Mouse (Mus musculus): ENCODE data around the gene Actn1. TPM values are rescaled to one million over a fixed set of nuclear protein-coding genes. Genes with fewer than 3 reads are reported as not detected.

Actn1 gene
- polyA plus RNA-seq, 1 experiment from 2014 or later = 9.7 TPM

GRCm38 (mm10) chr12:80220260-80221038, 39.7 kb downstream of the Actn1 start:
- no peaks in the 10 kb centered on the region for H3K9me3 ChIP-seq
- H3K36me3 ChIP-seq = no peaks in the 10 kb centered on the region
- H3K27ac ChIP-seq (replicated peaks) = no peak overlapping the region
- peaks cover 20% of the 10 kb centered on the region for H3K4me1 ChIP-seq (replicated peaks)
- no peaks in the 10 kb centered on the region for H3K27me3 ChIP-seq
- H3K9ac ChIP-seq = no peak overlapping the region
- 88% methylated on average over 14 of the region's 14 CpGs for WGBS
- no peak overlapping the region for H3K4me2 ChIP-seq
- no peak overlapping the region for H3K4me3 ChIP-seq
- no peak for ATAC-seq (ENCODE audit: low FRiP score, low read depth)

GRCm38 (mm10) chr12:80218784-80219183, 41.4 kb downstream of the Actn1 start:
- WGBS = 64% methylated on average over 3 of the region's 3 CpGs
- Histone ChIP-seq H3K9me3 (no peaks in the 10 kb centered on the region), H3K27ac (replicated peaks) (no peak overlapping the region), H3K27me3 (no peaks in the 10 kb centered on the region), H3K4me3 (no peak overlapping the region), H3K36me3 (no peaks in the 10 kb centered on the region), H3K9ac (no peak overlapping the region), H3K4me1 (replicated peaks) (peaks cover 14% of the 10 kb centered on the region), H3K4me2 (no peak overlapping the region)
- ATAC-seq (ENCODE audit: low FRiP score, low read depth) = no peak

GRCm38 (mm10) chr12:80218045-80218611, 42.0 kb downstream of the Actn1 start:
- H3K9ac ChIP-seq = no peak overlapping the region
- H3K9me3 ChIP-seq = no peaks in the 10 kb centered on the region
- ATAC-seq (ENCODE audit: low FRiP score, low read depth) = no peak
- peaks cover 7% of the 10 kb centered on the region for H3K4me1 ChIP-seq (replicated peaks)
- no peak overlapping the region for H3K4me3 ChIP-seq
- no peak overlapping the region for H3K4me2 ChIP-seq
- no peak overlapping the region for H3K27ac ChIP-seq (replicated peaks)
- H3K36me3 ChIP-seq = no peaks in the 10 kb centered on the region
- 80% methylated on average over 4 of the region's 4 CpGs for WGBS
- no peaks in the 10 kb centered on the region for H3K27me3 ChIP-seq

- WGBS = 44% methylated on average over 3 of the region's 3 CpGs
- Histone ChIP-seq H3K4me3 (no peak overlapping the region), H3K9ac (no peak overlapping the region), H3K36me3 (no peaks in the 10 kb centered on the region), H3K27ac (replicated peaks) (no peak overlapping the region), H3K4me1 (replicated peaks) (no peaks in the 10 kb centered on the region), H3K4me2 (no peak overlapping the region), H3K9me3 (no peaks in the 10 kb centered on the region), H3K27me3 (no peaks in the 10 kb centered on the region)
- no peak for ATAC-seq (ENCODE audit: low FRiP score, low read depth)
Measured at GRCm38 (mm10) chr12:80217049-80217448, 43.1 kb downstream of the Actn1 start.

- no peak overlapping the region for H3K27ac ChIP-seq (replicated peaks)
- H3K4me3 ChIP-seq = no peak overlapping the region
- no peaks in the 10 kb centered on the region for H3K27me3 ChIP-seq
- no peaks in the 10 kb centered on the region for H3K4me1 ChIP-seq (replicated peaks)
- H3K9ac ChIP-seq = no peak overlapping the region
- no peak overlapping the region for H3K4me2 ChIP-seq
- 58% methylated on average over 6 of the region's 6 CpGs for WGBS
- no peak for ATAC-seq (ENCODE audit: low FRiP score, low read depth)
- H3K9me3 ChIP-seq = no peaks in the 10 kb centered on the region
- H3K36me3 ChIP-seq = no peaks in the 10 kb centered on the region
Measured at GRCm38 (mm10) chr12:80216258-80216881, 43.8 kb downstream of the Actn1 start.

- H3K27me3 ChIP-seq = no peaks in the 10 kb centered on the region
- H3K9me3 ChIP-seq = no peaks in the 10 kb centered on the region
- H3K27ac ChIP-seq (replicated peaks) = no peak overlapping the region
- no peak overlapping the region for H3K4me2 ChIP-seq
- ATAC-seq (ENCODE audit: low FRiP score, low read depth) = no peak
- no peak overlapping the region for H3K9ac ChIP-seq
- H3K36me3 ChIP-seq = no peaks in the 10 kb centered on the region
- H3K4me1 ChIP-seq (replicated peaks) = no peaks in the 10 kb centered on the region
- WGBS = 83% methylated on average over 8 of the region's 8 CpGs
- no peak overlapping the region for H3K4me3 ChIP-seq
Measured at GRCm38 (mm10) chr12:80213810-80214209, 46.4 kb downstream of the Actn1 start.

GRCm38 (mm10) chr12:80213263-80213662, 46.9 kb downstream of the Actn1 start:
- H3K4me2 ChIP-seq = no peak overlapping the region
- H3K36me3 ChIP-seq = no peaks in the 10 kb centered on the region
- no peaks in the 10 kb centered on the region for H3K9me3 ChIP-seq
- no peaks in the 10 kb centered on the region for H3K4me1 ChIP-seq (replicated peaks)
- H3K4me3 ChIP-seq = no peak overlapping the region
- ATAC-seq (ENCODE audit: low FRiP score, low read depth) = no peak
- H3K9ac ChIP-seq = no peak overlapping the region
- no peak overlapping the region for H3K27ac ChIP-seq (replicated peaks)
- 79% methylated on average over 4 of the region's 4 CpGs for WGBS
- no peaks in the 10 kb centered on the region for H3K27me3 ChIP-seq

GRCm38 (mm10) chr12:80210791-80211612, 49.2 kb downstream of the Actn1 start:
- no peaks in the 10 kb centered on the region for H3K9me3 ChIP-seq
- H3K9ac ChIP-seq = no peak overlapping the region
- ATAC-seq (ENCODE audit: low FRiP score, low read depth) = no peak
- H3K4me3 ChIP-seq = no peak overlapping the region
- no peak overlapping the region for H3K27ac ChIP-seq (replicated peaks)
- no peaks in the 10 kb centered on the region for H3K4me1 ChIP-seq (replicated peaks)
- H3K27me3 ChIP-seq = no peaks in the 10 kb centered on the region
- H3K36me3 ChIP-seq = no peaks in the 10 kb centered on the region
- WGBS = 73% methylated on average over 4 of the region's 4 CpGs
- no peak overlapping the region for H3K4me2 ChIP-seq

- no peak overlapping the region for H3K4me3 ChIP-seq
- no peak for ATAC-seq (ENCODE audit: low FRiP score, low read depth)
- H3K4me1 ChIP-seq (replicated peaks) = no peaks in the 10 kb centered on the region
- 97% methylated on average over 4 of the region's 4 CpGs for WGBS
- no peaks in the 10 kb centered on the region for H3K36me3 ChIP-seq
- H3K27ac ChIP-seq (replicated peaks) = no peak overlapping the region
- no peaks in the 10 kb centered on the region for H3K9me3 ChIP-seq
- no peak overlapping the region for H3K4me2 ChIP-seq
- no peaks in the 10 kb centered on the region for H3K27me3 ChIP-seq
- H3K9ac ChIP-seq = no peak overlapping the region
Measured at GRCm38 (mm10) chr12:80209914-80210313, 50.3 kb downstream of the Actn1 start.

GRCm38 (mm10) chr12:80208126-80208820, 51.9 kb downstream of the Actn1 start:
- no peak overlapping the region for H3K27ac ChIP-seq (replicated peaks)
- H3K4me2 ChIP-seq = no peak overlapping the region
- ATAC-seq (ENCODE audit: low FRiP score, low read depth) = no peak
- H3K9ac ChIP-seq = no peak overlapping the region
- H3K9me3 ChIP-seq = no peaks in the 10 kb centered on the region
- H3K4me3 ChIP-seq = no peak overlapping the region
- H3K4me1 ChIP-seq (replicated peaks) = 0 out of 2 replicates have a peak, but pooled peaks cover 6% of the 10 kb centered on the region
- H3K27me3 ChIP-seq = no peaks in the 10 kb centered on the region
- 57% methylated on average over 19 of the region's 19 CpGs for WGBS
- no peaks in the 10 kb centered on the region for H3K36me3 ChIP-seq

GRCm38 (mm10) chr12:80203284-80203683, 56.9 kb downstream of the Actn1 start:
- no peak for ATAC-seq (ENCODE audit: low FRiP score, low read depth)
- H3K4me2 ChIP-seq = no peak overlapping the region
- H3K9ac ChIP-seq = no peak overlapping the region
- H3K4me1 ChIP-seq (replicated peaks) = 0 out of 2 replicates have a peak, but pooled peaks cover 6% of the 10 kb centered on the region
- no peaks in the 10 kb centered on the region for H3K27me3 ChIP-seq
- no peaks in the 10 kb centered on the region for H3K9me3 ChIP-seq
- no peak overlapping the region for H3K4me3 ChIP-seq
- 52% methylated on average over 4 of the region's 4 CpGs for WGBS
- H3K27ac ChIP-seq (replicated peaks) = no peak overlapping the region
- no peaks in the 10 kb centered on the region for H3K36me3 ChIP-seq

Measured in hindbrain, embryonic 15.5 days (tissue).